Mouse (Mus musculus) megakaryocyte, embryonic 14.5 days (primary cell): ENCODE results near the gene Rlf.

ENCODE experiments used
- FLI1 ChIP-seq: IDR thresholded peaks from 2 replicates; pipeline ENCODE4 v1.6.1; 2012; ENCODE audit warnings: low read length, inconsistent platforms, mixed read lengths
- GATA1 ChIP-seq: IDR thresholded peaks from 3 replicates; pipeline ENCODE4 v1.6.1; 2012; ENCODE audit warnings: mixed read lengths, low read length, inconsistent platforms, borderline replicate concordance

GRCm38 (mm10) chr4:121189341-121189740 lies 25.5 kb downstream of the Rlf start:
- TF ChIP-seq FLI1 (no peak), GATA1 (no peak)
